Mouse (Mus musculus) heart, adult 18-20 months (tissue): ENCODE measurements around the gene Gc. TPM values are rescaled to one million over a fixed set of nuclear protein-coding genes. Genes with fewer than 3 reads are reported as not detected.

ENCODE experiments used
- total RNA-seq, 2 experiments: library from RNA; stranded (reverse); gene quantifications; 2 replicates each; pipeline ENCODE4 v1.2.3; 2021

The Gc gene
- total RNA-seq, 2 experiments from 2014 or later, result not detected

Other genes starting within 250 kb of the Gc start
- under 1 TPM in 1 of 2 experiments, not detected in 1; 0.18 TPM for gene Npffr2, start 69.5 kb upstream of the Gc start, total RNA-seq